Mouse (Mus musculus): ENCODE data around the gene Cnfn. TPM values are rescaled to one million over a fixed set of nuclear protein-coding genes. Genes with fewer than 3 reads are reported as not detected.

Gene Cnfn
- polyA plus RNA-seq (2014; fragmentation: Nextera tagmentation; extraction: Ambion mirVana) = not detected in 2 replicates

DNA sequence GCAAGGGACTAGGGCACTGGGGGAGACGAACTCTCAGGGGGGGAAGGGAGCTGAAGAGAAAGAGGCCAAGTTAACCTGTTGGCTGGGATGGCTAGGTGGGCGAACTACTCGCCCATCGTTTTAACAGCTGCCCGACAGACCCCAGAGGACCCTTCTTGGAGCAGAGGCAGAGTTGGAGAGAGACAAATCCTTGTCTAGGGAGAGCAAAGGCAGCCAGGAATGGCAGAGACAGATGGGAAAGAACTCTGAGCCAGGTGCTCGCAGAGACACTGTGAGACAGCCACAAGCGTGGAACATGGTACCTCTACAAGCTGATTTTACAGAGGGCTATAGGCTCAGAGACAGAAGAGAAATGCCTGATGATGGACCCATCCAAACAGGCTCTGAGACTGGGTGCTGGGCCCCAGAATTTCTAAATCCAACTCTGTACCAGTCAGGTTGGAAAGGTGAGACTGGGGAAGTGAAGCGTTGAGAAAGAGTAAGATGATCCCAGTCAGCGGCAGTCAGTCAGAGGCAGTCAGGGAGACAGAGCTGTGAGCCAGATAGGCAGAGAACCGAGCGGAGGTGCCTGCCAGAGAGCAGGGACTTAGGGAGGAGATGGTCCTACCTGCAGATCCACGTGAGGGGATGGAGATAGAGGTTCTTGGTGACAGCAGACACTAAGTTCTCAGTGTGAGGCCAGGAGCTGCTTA, at the start of gene Cnfn:
Gene Cnfn, minus strand, starts transcription at position 667 of the 692 bp plus-strand sequence.
- WGBS = 52% methylated on average over 12 of the region's 12 CpGs
- no peak for DNase-seq (ENCODE audit: low spot score)
- Histone ChIP-seq H3K4me3 (ENCODE audit: low read depth, low read length) (no peak within 1 kb of the TSS), H3K36me3 (ENCODE audit: control insufficient read depth, insufficient read depth, low read length) (no peaks in the 10 kb centered on the region), H3K4me2 (ENCODE audit: low read depth, severe bottlenecking) (no peak within 1 kb of the TSS), H3K27ac (replicated peaks; ENCODE audit: low read depth, low read length) (no peak within 1 kb of the TSS), H3K9me3 (ENCODE audit: control insufficient read depth, low read length) (no peaks in the 10 kb centered on the region), H3K27me3 (ENCODE audit: control insufficient read depth, insufficient read depth, low read length) (peaks cover 34% of the 10 kb centered on the region), H3K4me1 (ENCODE audit: control insufficient read depth, insufficient read depth, low read length) (peaks cover 5% of the 10 kb centered on the region), H3K9ac (ENCODE audit: low read length) (no peak within 1 kb of the TSS)
- ATAC-seq (ENCODE audit: insufficient number of reproducible peaks, low FRiP score, low TSS enrichment, low read depth) = no peak

DNA sequence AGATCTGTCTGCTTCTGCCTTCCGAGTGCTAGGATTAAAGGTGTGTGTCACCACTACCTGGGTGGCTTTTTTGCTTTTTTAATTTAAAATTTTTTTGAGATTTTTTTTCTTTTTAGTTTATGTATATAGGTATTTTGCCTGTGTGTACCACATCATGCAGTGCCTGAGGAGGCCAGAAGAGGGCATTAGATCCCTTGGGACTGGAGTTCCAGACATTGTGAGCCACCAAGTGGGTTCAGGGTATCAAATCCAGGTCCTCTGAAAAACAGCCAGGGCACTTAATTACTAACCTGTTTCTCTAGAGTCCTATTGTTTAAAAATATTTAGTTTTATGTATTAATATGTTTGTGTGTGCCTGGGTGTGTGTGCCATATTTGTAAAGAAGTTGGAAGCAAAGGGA, 48.1 kb upstream of the Cnfn start:
- Histone ChIP-seq H3K36me3 (ENCODE audit: control insufficient read depth, insufficient read depth, low read length) (no peaks in the 10 kb centered on the region), H3K4me1 (ENCODE audit: control insufficient read depth, insufficient read depth, low read length) (no peaks in the 10 kb centered on the region), H3K4me2 (ENCODE audit: low read depth, severe bottlenecking) (no peak overlapping the region), H3K27me3 (ENCODE audit: control insufficient read depth, insufficient read depth, low read length) (no peaks in the 10 kb centered on the region; the same call in 1 of the 2 replicates), H3K9me3 (ENCODE audit: control insufficient read depth, low read length) (no peaks in the 10 kb centered on the region), H3K27ac (replicated peaks; ENCODE audit: low read depth, low read length) (no peak overlapping the region), H3K9ac (ENCODE audit: low read length) (no peak overlapping the region), H3K4me3 (ENCODE audit: low read depth, low read length) (no peak overlapping the region)
- ATAC-seq (ENCODE audit: insufficient number of reproducible peaks, low FRiP score, low TSS enrichment, low read depth) = no peak
- WGBS = 74% methylated on average over 1 of the region's 1 CpGs
- peak; percentile 53 for DNase-seq (ENCODE audit: low spot score)

DNA sequence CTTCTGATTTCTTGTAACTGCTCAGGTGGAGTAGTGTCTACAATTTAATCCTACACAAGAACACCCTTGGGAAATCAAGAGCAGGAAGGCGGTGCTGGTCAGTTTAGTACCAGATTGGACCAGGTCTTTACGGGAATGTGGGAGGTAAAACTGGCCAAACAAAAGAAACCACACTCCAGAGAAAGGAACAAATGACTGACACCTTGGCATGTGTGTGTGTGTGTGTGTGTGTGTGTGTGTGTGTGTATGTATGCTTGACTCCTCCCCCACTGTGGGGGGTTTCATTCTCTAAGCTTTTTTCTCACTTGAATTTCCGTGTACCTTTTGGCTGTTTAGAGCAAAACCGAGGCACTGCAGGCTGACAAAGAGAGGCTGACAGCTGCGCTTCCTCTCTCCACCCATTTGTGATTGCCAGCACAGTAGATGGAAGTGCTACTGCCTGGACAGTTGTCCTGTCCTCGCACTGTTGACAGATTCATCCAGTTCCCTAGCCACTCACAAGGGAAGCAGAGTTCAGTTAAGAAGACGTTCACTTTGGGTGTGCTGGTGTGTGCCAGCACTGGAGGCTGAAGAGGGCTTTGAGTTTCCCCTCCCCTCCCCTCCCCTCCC, 43.4 kb upstream of the Cnfn start, which contains the start of gene Cxcl17:
Gene Cxcl17, minus strand, starts transcription at position 54 of the 609 bp plus-strand sequence.
- no peak for ATAC-seq (ENCODE audit: insufficient number of reproducible peaks, low FRiP score, low TSS enrichment, low read depth)
- DNase-seq (ENCODE audit: low spot score) = no peak
- no peaks in the 10 kb centered on the region for H3K36me3 ChIP-seq (ENCODE audit: control insufficient read depth, insufficient read depth, low read length)
- no peak within 1 kb of the TSS for H3K9ac ChIP-seq (ENCODE audit: low read length)
- H3K4me3 ChIP-seq (ENCODE audit: low read depth, low read length) = no peak within 1 kb of the TSS
- no peaks in the 10 kb centered on the region for H3K4me1 ChIP-seq (ENCODE audit: control insufficient read depth, insufficient read depth, low read length)
- no peaks in the 10 kb centered on the region for H3K9me3 ChIP-seq (ENCODE audit: control insufficient read depth, low read length)
- 55% methylated on average over 7 of the region's 7 CpGs for WGBS
- H3K27me3 ChIP-seq (ENCODE audit: control insufficient read depth, insufficient read depth, low read length) = no peaks in the 10 kb centered on the region
- no peak within 1 kb of the TSS for H3K27ac ChIP-seq (replicated peaks; ENCODE audit: low read depth, low read length)
- H3K4me2 ChIP-seq (ENCODE audit: low read depth, severe bottlenecking) = no peak within 1 kb of the TSS

DNA sequence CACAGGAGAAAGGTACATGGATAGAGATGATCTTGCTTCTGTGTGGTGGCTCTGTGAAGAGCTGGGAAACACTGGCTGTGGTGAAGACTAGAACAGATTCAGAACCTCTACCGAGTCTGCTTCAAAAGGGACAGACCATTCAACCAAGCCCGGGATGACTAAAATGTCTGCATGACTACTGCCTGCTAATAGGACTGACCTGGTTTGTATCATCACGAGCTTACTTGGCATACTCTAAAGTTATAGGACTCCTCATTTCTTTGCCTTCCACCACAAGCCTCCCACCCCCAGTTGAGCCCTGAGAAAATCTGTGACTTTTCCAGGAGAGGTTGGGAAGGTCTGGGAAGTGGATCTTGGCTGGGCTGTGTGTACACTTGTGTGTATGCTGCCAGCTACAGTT, 42.3 kb upstream of the Cnfn start:
- Histone ChIP-seq H3K27ac (replicated peaks; ENCODE audit: low read depth, low read length) (no peak overlapping the region), H3K9ac (ENCODE audit: low read length) (no peak overlapping the region), H3K4me2 (ENCODE audit: low read depth, severe bottlenecking) (no peak overlapping the region), H3K27me3 (ENCODE audit: control insufficient read depth, insufficient read depth, low read length) (no peaks in the 10 kb centered on the region), H3K36me3 (ENCODE audit: control insufficient read depth, insufficient read depth, low read length) (no peaks in the 10 kb centered on the region), H3K4me1 (ENCODE audit: control insufficient read depth, insufficient read depth, low read length) (no peaks in the 10 kb centered on the region), H3K9me3 (ENCODE audit: control insufficient read depth, low read length) (no peaks in the 10 kb centered on the region), H3K4me3 (ENCODE audit: low read depth, low read length) (no peak overlapping the region)
- 83% methylated on average over 3 of the region's 3 CpGs for WGBS
- ATAC-seq (ENCODE audit: insufficient number of reproducible peaks, low FRiP score, low TSS enrichment, low read depth) = no peak
- no peak for DNase-seq (ENCODE audit: low spot score)

DNA sequence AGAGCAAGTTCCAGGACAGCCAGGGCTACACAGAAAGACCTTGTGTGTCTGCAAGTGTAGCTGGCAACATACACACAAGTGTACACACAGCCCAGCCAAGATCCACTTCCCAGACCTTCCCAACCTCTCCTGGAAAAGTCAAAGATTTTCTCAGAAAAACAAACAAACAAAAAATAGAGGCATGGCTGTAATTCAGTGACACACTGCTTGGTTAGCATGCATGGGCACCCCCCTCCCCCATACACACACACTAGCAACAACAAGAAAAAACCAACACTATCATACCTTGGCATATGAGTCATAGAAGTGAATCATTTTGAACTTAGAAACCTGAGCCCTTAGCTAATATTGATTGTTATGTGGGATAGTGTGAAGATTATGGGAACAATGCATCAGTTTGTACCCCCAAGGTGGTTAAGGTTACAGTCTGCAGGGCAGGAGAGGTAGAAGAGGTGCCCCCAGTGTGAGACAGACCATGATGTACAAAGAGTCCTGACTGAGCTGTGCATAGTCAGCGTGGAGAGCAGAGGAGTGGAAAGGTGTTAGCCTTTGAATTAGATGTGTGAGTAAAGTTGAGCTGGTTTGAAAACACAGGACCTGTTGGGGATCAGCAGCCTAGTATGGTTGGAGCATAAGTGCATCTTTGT, 41.6 kb upstream of the Cnfn start:
- DNase-seq (ENCODE audit: low spot score) (no peak), ATAC-seq (ENCODE audit: insufficient number of reproducible peaks, low FRiP score, low TSS enrichment, low read depth) (no peak)
- no peaks in the 10 kb centered on the region for H3K27me3 ChIP-seq (ENCODE audit: control insufficient read depth, insufficient read depth, low read length)
- H3K27ac ChIP-seq (replicated peaks; ENCODE audit: low read depth, low read length) = no peak overlapping the region
- no peaks in the 10 kb centered on the region for H3K9me3 ChIP-seq (ENCODE audit: control insufficient read depth, low read length)
- WGBS = 79% methylated on average over 1 of the region's 1 CpGs
- no peak overlapping the region for H3K4me3 ChIP-seq (ENCODE audit: low read depth, low read length)
- no peak overlapping the region for H3K4me2 ChIP-seq (ENCODE audit: low read depth, severe bottlenecking)
- H3K9ac ChIP-seq (ENCODE audit: low read length) = no peak overlapping the region
- H3K4me1 ChIP-seq (ENCODE audit: control insufficient read depth, insufficient read depth, low read length) = no peaks in the 10 kb centered on the region
- no peaks in the 10 kb centered on the region for H3K36me3 ChIP-seq (ENCODE audit: control insufficient read depth, insufficient read depth, low read length)

DNA sequence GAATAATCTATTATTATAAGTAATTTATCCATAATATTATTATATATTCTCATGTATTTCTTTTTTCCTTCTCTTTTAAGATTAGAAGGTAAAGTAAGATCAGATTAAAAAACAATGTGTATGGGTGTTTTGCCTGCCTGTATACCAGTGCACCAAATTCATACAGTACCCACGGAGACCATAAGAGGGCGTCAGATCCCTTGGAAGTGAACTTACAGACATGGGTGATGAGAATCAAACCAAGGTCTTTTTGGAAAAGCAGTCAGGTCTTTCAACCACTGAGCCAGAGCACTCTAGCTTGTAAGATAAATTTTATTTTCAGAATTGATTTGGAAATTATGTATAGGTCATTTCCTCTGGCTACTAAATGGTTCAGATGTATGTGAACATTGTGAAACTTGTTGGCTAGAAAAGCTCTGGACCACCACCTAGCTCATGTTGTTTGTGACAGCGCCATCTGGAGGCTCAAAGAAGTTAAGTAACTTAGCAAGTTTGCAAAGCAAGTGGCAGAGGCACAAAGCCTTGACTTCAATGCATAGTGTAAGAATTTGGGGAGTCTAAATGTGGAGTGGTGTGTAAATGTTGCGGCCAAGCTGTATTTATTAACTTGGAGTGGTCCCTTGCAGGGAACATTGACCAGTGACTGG, 39.7 kb upstream of the Cnfn start:
- Histone ChIP-seq H3K4me2 (ENCODE audit: low read depth, severe bottlenecking) (no peak overlapping the region), H3K4me3 (ENCODE audit: low read depth, low read length) (no peak overlapping the region), H3K9me3 (ENCODE audit: control insufficient read depth, low read length) (no peaks in the 10 kb centered on the region), H3K27me3 (ENCODE audit: control insufficient read depth, insufficient read depth, low read length) (no peaks in the 10 kb centered on the region), H3K36me3 (ENCODE audit: control insufficient read depth, insufficient read depth, low read length) (no peaks in the 10 kb centered on the region), H3K4me1 (ENCODE audit: control insufficient read depth, insufficient read depth, low read length) (no peaks in the 10 kb centered on the region), H3K9ac (ENCODE audit: low read length) (no peak overlapping the region), H3K27ac (replicated peaks; ENCODE audit: low read depth, low read length) (no peak overlapping the region)
- peak; percentile 35 for DNase-seq (ENCODE audit: low spot score)
- 50% methylated on average over 4 of the region's 4 CpGs for WGBS
- ATAC-seq (ENCODE audit: insufficient number of reproducible peaks, low FRiP score, low TSS enrichment, low read depth) = no peak

DNA sequence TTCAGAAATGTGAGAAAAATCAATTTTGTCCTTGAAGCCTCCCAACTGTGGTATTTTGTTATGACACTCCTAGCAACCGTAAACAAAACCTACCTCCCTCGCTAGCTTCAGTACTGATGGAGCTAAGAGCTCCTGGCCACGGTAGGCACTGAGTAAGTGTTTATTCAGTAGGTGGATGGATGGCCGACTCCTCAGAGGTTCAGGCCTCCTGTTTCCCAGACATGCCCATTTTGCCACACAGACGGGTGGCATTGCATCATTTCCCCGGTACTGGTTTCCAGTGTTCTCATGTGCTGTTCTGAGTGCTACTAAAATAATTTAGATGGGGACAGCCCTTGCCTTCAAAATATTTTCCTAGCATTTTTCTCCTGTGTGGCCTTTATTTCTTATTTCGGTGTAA, 36.9 kb upstream of the Cnfn start:
- H3K9me3 ChIP-seq (ENCODE audit: control insufficient read depth, low read length) = no peaks in the 10 kb centered on the region
- no peaks in the 10 kb centered on the region for H3K36me3 ChIP-seq (ENCODE audit: control insufficient read depth, insufficient read depth, low read length)
- H3K4me2 ChIP-seq (ENCODE audit: low read depth, severe bottlenecking) = no peak overlapping the region
- peaks cover 12% of the 10 kb centered on the region for H3K4me1 ChIP-seq (ENCODE audit: control insufficient read depth, insufficient read depth, low read length)
- DNase-seq (ENCODE audit: low spot score) = no peak
- no peaks in the 10 kb centered on the region for H3K27me3 ChIP-seq (ENCODE audit: control insufficient read depth, insufficient read depth, low read length)
- no peak overlapping the region for H3K27ac ChIP-seq (replicated peaks; ENCODE audit: low read depth, low read length)
- 87% methylated on average over 7 of the region's 7 CpGs for WGBS
- no peak overlapping the region for H3K4me3 ChIP-seq (ENCODE audit: low read depth, low read length)
- no peak for ATAC-seq (ENCODE audit: insufficient number of reproducible peaks, low FRiP score, low TSS enrichment, low read depth)
- H3K9ac ChIP-seq (ENCODE audit: low read length) = no peak overlapping the region

DNA sequence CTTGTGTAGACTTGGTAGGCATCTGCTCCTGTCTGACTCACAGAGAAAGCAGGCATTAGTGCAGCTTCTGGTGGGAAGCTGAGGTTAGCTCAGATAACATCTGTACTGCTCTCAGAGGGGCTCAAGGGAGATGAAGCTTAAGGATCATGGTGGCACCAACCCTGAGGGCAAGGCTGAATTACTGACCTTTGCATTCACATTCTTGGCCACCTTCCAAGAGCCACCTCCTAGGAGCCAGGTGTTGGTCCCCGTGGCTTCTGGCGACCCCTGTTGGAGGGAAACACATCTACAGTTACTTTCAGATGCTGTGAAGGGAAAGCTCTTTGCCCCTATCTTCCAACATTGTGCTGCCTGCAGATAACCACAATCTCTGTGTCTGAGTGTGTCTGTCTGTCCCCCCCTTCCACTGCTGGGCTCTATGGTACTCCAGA, 33.2 kb upstream of the Cnfn start:
- Histone ChIP-seq H3K36me3 (ENCODE audit: control insufficient read depth, insufficient read depth, low read length) (no peaks in the 10 kb centered on the region), H3K27me3 (ENCODE audit: control insufficient read depth, insufficient read depth, low read length) (no peaks in the 10 kb centered on the region), H3K4me1 (ENCODE audit: control insufficient read depth, insufficient read depth, low read length) (peaks cover 17% of the 10 kb centered on the region), H3K27ac (replicated peaks; ENCODE audit: low read depth, low read length) (no peak overlapping the region; the same call in 1 of the 2 replicates), H3K9me3 (ENCODE audit: control insufficient read depth, low read length) (no peaks in the 10 kb centered on the region), H3K9ac (ENCODE audit: low read length) (no peak overlapping the region), H3K4me2 (ENCODE audit: low read depth, severe bottlenecking) (no peak overlapping the region), H3K4me3 (ENCODE audit: low read depth, low read length) (no peak overlapping the region)
- ATAC-seq (ENCODE audit: insufficient number of reproducible peaks, low FRiP score, low TSS enrichment, low read depth) (0 out of 2 replicates have a peak, but pooled peaks have one; percentile 24), DNase-seq (ENCODE audit: low spot score) (peak; percentile 71)
- WGBS = 0% methylated on average over 2 of the region's 2 CpGs

Data from limb, embryonic 11.5 days (tissue).